Mouse (Mus musculus) ES-Bruce4 (cell line): ENCODE data around the gene 5330417C22Rik. TPM values are rescaled to one million over a fixed set of nuclear protein-coding genes. Genes with fewer than 3 reads are reported as not detected.

Experiments used
- H3K27ac ChIP-seq: 2 replicates; pipeline ENCODE4 v1.5.1; 2012; ENCODE audit warnings: low read length, inconsistent platforms; ENCODE audit not compliant: insufficient read depth
- H3K27me3 ChIP-seq: 2 replicates; pipeline ENCODE4 v1.6.1; 2012; ENCODE audit warnings: mild to moderate bottlenecking, low read length, inconsistent platforms; ENCODE audit not compliant: control insufficient read depth, poor library complexity, insufficient read depth, severe bottlenecking
- H3K36me3 ChIP-seq: 2 replicates; pipeline ENCODE4 v1.6.1; 2012; ENCODE audit warnings: inconsistent platforms, mild to moderate bottlenecking, low read length, moderate library complexity; ENCODE audit not compliant: control insufficient read depth, poor library complexity, insufficient read depth, severe bottlenecking
- H3K4me1 ChIP-seq: one replicate; pipeline ENCODE4 v1.8.1; 2011; ENCODE audit warnings: low read length; ENCODE audit not compliant: control insufficient read depth, insufficient read depth
- H3K4me3 ChIP-seq: 2 replicates; pipeline ENCODE4 v1.5.1; 2011; ENCODE audit warnings: low read depth, mild to moderate bottlenecking, low read length
- H3K9ac ChIP-seq: 2 replicates; pipeline ENCODE4 v1.6.1; 2012; ENCODE audit warnings: low read depth, mild to moderate bottlenecking, inconsistent platforms; ENCODE audit not compliant: poor library complexity, severe bottlenecking
- H3K9me3 ChIP-seq: replicated peaks from 2 replicates; pipeline ENCODE4 v1.6.1; 2012; ENCODE audit warnings: mild to moderate bottlenecking, low read length, inconsistent platforms; ENCODE audit not compliant: control insufficient read depth, poor library complexity, insufficient read depth, severe bottlenecking
- CTCF ChIP-seq: IDR thresholded peaks from one replicate; pipeline ENCODE4 v1.8.1; 2011; ENCODE audit warnings: low read depth, low read length
- EP300 ChIP-seq: IDR thresholded peaks from 2 replicates; pipeline ENCODE4 v1.6.1; 2011; ENCODE audit warnings: low read depth, low read length; ENCODE audit not compliant: insufficient read depth
- POLR2A ChIP-seq: IDR thresholded peaks from one replicate; pipeline ENCODE4 v1.8.1; 2011; ENCODE audit warnings: low read length; ENCODE audit not compliant: insufficient read depth
- polyA plus RNA-seq: library from polyadenylated mRNA; stranded (reverse); fragments of >200 nt; gene quantifications from 2 replicates; pipeline ENCODE4 v1.2.4, GENCODE M21; 2011; ENCODE audit warnings: low read depth; ENCODE audit not compliant: missing spikeins, insufficient read depth, insufficient read length

The 5330417C22Rik gene
- polyA plus RNA-seq, 1 experiment = not detected

- Histone ChIP-seq H3K9ac (no peak overlapping the region), H3K9me3 (no peaks in the 10 kb centered on the region), H3K4me1 (peaks cover under 1% of the 10 kb centered on the region), H3K4me3 (no peak overlapping the region), H3K27me3 (no peaks in the 10 kb centered on the region), H3K27ac (no peak overlapping the region), H3K36me3 (peaks cover 56% of the 10 kb centered on the region)
- no peak for TF ChIP-seq CTCF
Observed at GRCm38 (mm10) chr3:108436380-108436714, 100.0 kb downstream of the 5330417C22Rik start.

GRCm38 (mm10) chr3:108435701-108436379, 100.5 kb downstream of the 5330417C22Rik start:
- Histone ChIP-seq H3K4me3 (no peak overlapping the region), H3K27ac (no peak overlapping the region), H3K9ac (no peak overlapping the region), H3K27me3 (no peaks in the 10 kb centered on the region), H3K36me3 (peaks cover 60% of the 10 kb centered on the region), H3K9me3 (no peaks in the 10 kb centered on the region), H3K4me1 (no peaks in the 10 kb centered on the region)
- no peak for TF ChIP-seq CTCF
- no peak for TF ChIP-seq EP300
- no peak for TF ChIP-seq POLR2A

- no peak for TF ChIP-seq CTCF
- TF ChIP-seq POLR2A = no peak
- no peak for TF ChIP-seq EP300
- H3K9ac ChIP-seq = no peak overlapping the region
Observed at GRCm38 (mm10) chr3:108433881-108434495, 102.3 kb downstream of the 5330417C22Rik start.

GRCm38 (mm10) chr3:108433188-108433880, 103.0 kb downstream of the 5330417C22Rik start:
- H3K4me3 ChIP-seq = no peak overlapping the region
- TF ChIP-seq EP300 = peak; percentile 92
- TF ChIP-seq POLR2A = no peak
- H3K27me3 ChIP-seq = no peaks in the 10 kb centered on the region
- H3K36me3 ChIP-seq = peaks cover 75% of the 10 kb centered on the region
- peak overlapping the region; percentile 63 for H3K27ac ChIP-seq
- H3K4me1 ChIP-seq = no peaks in the 10 kb centered on the region
- no peak overlapping the region for H3K9ac ChIP-seq
- no peaks in the 10 kb centered on the region for H3K9me3 ChIP-seq

More at GRCm38 (mm10) chr3:108433881-108434495, 102.3 kb downstream of the 5330417C22Rik start:
- H3K36me3 ChIP-seq = peaks cover 71% of the 10 kb centered on the region
- H3K27me3 ChIP-seq = no peaks in the 10 kb centered on the region
- H3K27ac ChIP-seq = peak overlapping the region; percentile 24; the same call in 1 of the 2 replicates
- H3K4me3 ChIP-seq = no peak overlapping the region
- H3K4me1 ChIP-seq = no peaks in the 10 kb centered on the region
- no peaks in the 10 kb centered on the region for H3K9me3 ChIP-seq

- TF ChIP-seq CTCF (no peak), POLR2A (no peak), EP300 (no peak)
- Histone ChIP-seq H3K9me3 (no peaks in the 10 kb centered on the region), H3K4me1 (no peaks in the 10 kb centered on the region), H3K36me3 (peaks cover 82% of the 10 kb centered on the region), H3K27ac (peak overlapping the region; percentile 63), H3K9ac (no peak overlapping the region), H3K4me3 (no peak overlapping the region), H3K27me3 (no peaks in the 10 kb centered on the region)
Observed at GRCm38 (mm10) chr3:108432542-108433187, 103.7 kb downstream of the 5330417C22Rik start.

GRCm38 (mm10) chr3:108425624-108426018, 110.7 kb downstream of the 5330417C22Rik start:
- Histone ChIP-seq H3K27me3 (no peaks in the 10 kb centered on the region), H3K9ac (no peak overlapping the region), H3K4me1 (peaks cover 1% of the 10 kb centered on the region), H3K27ac (no peak overlapping the region), H3K9me3 (no peaks in the 10 kb centered on the region), H3K36me3 (peaks cover 45% of the 10 kb centered on the region), H3K4me3 (no peak overlapping the region)
- no peak for TF ChIP-seq CTCF
- TF ChIP-seq EP300 = no peak
- no peak for TF ChIP-seq POLR2A
